Comparison of ENCODE assay signal across 34 mouse cellular contexts in the genomic region with DNA sequence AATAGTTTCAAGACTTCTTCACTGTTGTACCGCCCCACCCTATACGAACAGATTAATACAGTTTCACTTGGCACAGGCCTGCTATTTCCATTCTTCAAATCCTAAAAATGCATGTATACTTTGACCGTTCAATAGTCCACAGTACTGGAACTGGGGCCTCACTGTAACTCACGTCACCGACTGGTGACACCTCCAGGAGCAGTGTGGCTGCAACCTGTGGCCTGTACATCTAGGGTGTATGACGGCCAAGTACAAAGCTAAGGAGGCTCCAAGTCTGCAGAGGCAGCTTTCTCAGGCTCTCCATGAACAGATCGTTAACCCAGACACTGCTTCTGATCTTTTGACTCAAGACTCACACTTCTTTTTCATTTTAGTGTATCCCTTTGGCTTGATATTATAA. TPM values are rescaled to one million over a fixed set of nuclear protein-coding genes. Genes with fewer than 3 reads are reported as not detected.
A peak's percentile ranks its signal among the peaks of the same experiment; 100 is the strongest.
DNase-seq lines count a peak whose midpoint lies in the region; ATAC-seq and TF ChIP-seq lines count a peak whose summit lies in the region.
"Had no signal": no experiment of that assay in that cellular context is flagged by ENCODE, and none has a peak within 500 bp of the region (broad histone marks: within the 10 kb centered on the region; RNA-seq: fewer than 3 reads in every experiment).

No protein-coding gene starts in this region.

- no peak for ATAC-seq in liver, postnatal 0 days
- ATAC-seq in liver, embryonic 14.5 days (ENCODE audit: insufficient read depth): peak; percentile 45; the same call in 1 of the 2 replicates
- ATAC-seq in stomach, embryonic 15.5 days (ENCODE audit: insufficient read depth, low FRiP score, low read depth): 0 out of 2 replicates have a peak, but pooled peaks have one; percentile 20
- ATAC-seq: activated CD4-positive, CD25-positive, alpha-beta regulatory T cell, adult 4 months; forebrain, embryonic 16.5 days; midbrain, embryonic 13.5 days had no signal

- no peak for TF ChIP-seq CTCF in liver, postnatal 0 days (IDR thresholded peaks at IDR 0.05; ENCODE audit: low read depth)
- TF ChIP-seq CTCF in liver, embryonic 14.5 days (IDR thresholded peaks at IDR 0.05; ENCODE audit: low read depth): no peak

- no peaks in the 10 kb centered on the region for H3K27me3 ChIP-seq in liver, postnatal 0 days (ENCODE audit: insufficient read depth, low read length)
- H3K27me3 ChIP-seq in liver, embryonic 14.5 days (ENCODE audit: control insufficient read depth, insufficient read depth, low read length): no peaks in the 10 kb centered on the region
- H3K27me3 ChIP-seq in stomach, embryonic 15.5 days (replicated peaks): no peaks in the 10 kb centered on the region; the same call in 1 of the 2 replicates

- no peak overlapping the region for H3K4me3 ChIP-seq in liver, postnatal 0 days (ENCODE audit: low read depth, low read length)
- no peak overlapping the region for H3K4me3 ChIP-seq in liver, embryonic 14.5 days (ENCODE audit: insufficient read depth in 1 of 2, low read depth in 2 of 2, low read length in 2 of 2)
- no peak overlapping the region for H3K4me3 ChIP-seq in stomach, embryonic 15.5 days (replicated peaks)
- H3K4me3 ChIP-seq: erythroblast, embryonic 14.5 days; gastrocnemius, adult 2 months; limb, embryonic 15.5 days; midbrain, embryonic 13.5 days had no signal

- no peaks in the 10 kb centered on the region for H3K36me3 ChIP-seq in liver, postnatal 0 days (replicated peaks; ENCODE audit: insufficient read depth, low read length)
- no peaks in the 10 kb centered on the region for H3K36me3 ChIP-seq in liver, embryonic 14.5 days (replicated peaks; ENCODE audit: control insufficient read depth, insufficient read depth, low read depth)
- no peaks in the 10 kb centered on the region for H3K36me3 ChIP-seq in stomach, embryonic 15.5 days
- H3K36me3 ChIP-seq: limb, embryonic 15.5 days; midbrain, embryonic 13.5 days had no signal

- WGBS in liver, postnatal 0 days (ENCODE audit: insufficient replicate concordance): 58% methylated on average over 7 of the region's 7 CpGs
- 58% methylated on average over 7 of the region's 7 CpGs for WGBS in liver, embryonic 14.5 days (ENCODE audit: insufficient replicate concordance)
- WGBS in stomach, embryonic 15.5 days: 78% methylated on average over 7 of the region's 7 CpGs

- no peak overlapping the region for H3K4me2 ChIP-seq in liver, postnatal 0 days (ENCODE audit: low read depth, low read length)
- no peak overlapping the region for H3K4me2 ChIP-seq in liver, embryonic 14.5 days (ENCODE audit: low read depth)
- H3K4me2 ChIP-seq in stomach, embryonic 15.5 days: no peak overlapping the region
- H3K4me2 ChIP-seq: heart, embryonic 11.5 days; hindbrain, embryonic 14.5 days; limb, embryonic 15.5 days; midbrain, embryonic 13.5 days had no signal

- H3K27ac ChIP-seq in liver, postnatal 0 days (ENCODE audit: low read depth): no peak overlapping the region
- H3K27ac ChIP-seq in liver, embryonic 14.5 days: peak overlapping the region; percentile 44; the same call in 1 of the 2 replicates
- H3K27ac ChIP-seq in stomach, embryonic 15.5 days: peak overlapping the region; percentile 80
- H3K27ac ChIP-seq: gastrocnemius, adult 2 months; hindbrain, embryonic 14.5 days; limb, embryonic 15.5 days; macrophage; midbrain, embryonic 13.5 days had no signal

- DNase-seq in liver: peak; percentile 11
- no peak for DNase-seq in liver, postnatal 0 days
- DNase-seq in liver, embryonic 14.5 days (ENCODE audit: low read depth in 3 of 3, low spot score in 3 of 3): peak in 1 of 3 experiments; percentile 7
- DNase-seq in adrenal gland, postnatal 36 days: no peak
- no peak for DNase-seq in heart, postnatal 25 days (ENCODE audit: low spot score)
- no peak for DNase-seq in natural killer cell, adult 2 months (ENCODE audit: low spot score in 2 of 2)
- DNase-seq: adrenal gland, postnatal 10 days; cerebellum, adult 2 months; cerebellum, postnatal 14 days; gastrocnemius, adult 2 months; gastrocnemius, postnatal 36 days; heart, adult 18-20 months; kidney, adult 8-10 months; kidney, postnatal 4 days; layer of hippocampus, postnatal 36 days; left cerebral cortex, postnatal 4 days; right cerebral cortex, postnatal 25 days; spleen, adult 18-20 months; thymus, postnatal 14 days had no signal

- no peak for TF ChIP-seq EP300 in liver, postnatal 0 days (IDR thresholded peaks at IDR 0.05; ENCODE audit: low read depth)
- TF ChIP-seq EP300 in liver, embryonic 14.5 days (IDR thresholded peaks at IDR 0.05; ENCODE audit: low read depth): no peak

- H3K4me1 ChIP-seq in liver, postnatal 0 days (ENCODE audit: insufficient read depth): peaks cover 5% of the 10 kb centered on the region; the same call in 1 of the 2 replicates
- peaks cover 0 to 8% of the 10 kb centered on the region in 2 experiments; a peak in 2 of 4 replicates for H3K4me1 ChIP-seq in liver, embryonic 14.5 days (replicated peaks; ENCODE audit: control insufficient read depth in 2 of 2, insufficient read depth in 2 of 2, low read length in 1 of 2)
- H3K4me1 ChIP-seq in stomach, embryonic 15.5 days: peaks cover 5% of the 10 kb centered on the region

- intact Hi-C loops in heart, postnatal 25 days (cut with DNase I): no loop called here

- H3K9ac ChIP-seq in liver, postnatal 0 days (replicated peaks): no peak overlapping the region
- no peak overlapping the region for H3K9ac ChIP-seq in liver, embryonic 14.5 days (replicated peaks)
- H3K9ac ChIP-seq in stomach, embryonic 15.5 days: no peak overlapping the region
- H3K9ac ChIP-seq: hindbrain, embryonic 14.5 days; limb, embryonic 15.5 days; midbrain, embryonic 13.5 days had no signal

- no peaks in the 10 kb centered on the region for H3K9me3 ChIP-seq in liver, postnatal 0 days (ENCODE audit: low read length)
- no peaks in the 10 kb centered on the region for H3K9me3 ChIP-seq in liver, embryonic 14.5 days (ENCODE audit: control insufficient read depth, low read length)
- no peaks in the 10 kb centered on the region for H3K9me3 ChIP-seq in stomach, embryonic 15.5 days
- H3K9me3 ChIP-seq: limb, embryonic 15.5 days; midbrain, embryonic 13.5 days had no signal

RNA-seq across cellular contexts. Expression of a gene that starts 10.2 kb away (rescaled TPM):
- polyA plus RNA-seq in liver, postnatal 0 days (2015; fragmentation: Nextera tagmentation; extraction: Ambion mirVana): 1.1 TPM in 2 replicates
- polyA plus RNA-seq in liver, embryonic 14.5 days (2012; rRNA removed): 2.4 and 3.4 TPM in 2 replicates
- polyA plus RNA-seq in liver, embryonic 14.5 days (2014; fragmentation: Nextera tagmentation; extraction: Ambion mirVana): 1.5 and 1.7 TPM in 2 replicates
- 24.3 and 31.0 TPM in 2 replicates for polyA plus RNA-seq in stomach, embryonic 15.5 days (2015; fragmentation: Nextera tagmentation; extraction: Ambion mirVana)
- not detected for total RNA-seq in adrenal gland, postnatal 36 days (2021)
- under 1 TPM in 1 of 2 experiments, not detected in 1; 0.11 TPM for total RNA-seq in heart, postnatal 25 days (2021)
- total RNA-seq: CH12.LX; hematopoietic stem cell, adult 5-6 weeks; megakaryocyte-erythroid progenitor cell, adult 5-6 weeks had no signal
- polyA plus RNA-seq: activated CD4-positive, CD25-positive, alpha-beta regulatory T cell, adult 4 months had no signal

RNA-seq across cellular contexts. Expression of a gene that starts 26.3 kb away (rescaled TPM):
- polyA plus RNA-seq in liver, postnatal 0 days (2015; fragmentation: Nextera tagmentation; extraction: Ambion mirVana): not detected in 2 replicates
- polyA plus RNA-seq in liver, embryonic 14.5 days (2012; rRNA removed): under 0.01 and 0.01 TPM in 2 replicates
- not detected in 2 replicates for polyA plus RNA-seq in liver, embryonic 14.5 days (2014; fragmentation: Nextera tagmentation; extraction: Ambion mirVana)
- 0.06 TPM in 1 of 2 replicates, not detected in the other for polyA plus RNA-seq in stomach, embryonic 15.5 days (2015; fragmentation: Nextera tagmentation; extraction: Ambion mirVana)
- total RNA-seq in adrenal gland, postnatal 36 days (2021): not detected
- not detected for total RNA-seq in heart, postnatal 25 days (2021)
- total RNA-seq: adrenal gland, postnatal 10 days; ES-E14; gastrocnemius, adult 2 months; gastrocnemius, postnatal 36 days; hematopoietic stem cell, adult 5-6 weeks; megakaryocyte-erythroid progenitor cell, adult 5-6 weeks had no signal
- polyA plus RNA-seq: C2C12; erythroblast, embryonic 14.5 days; heart, embryonic 11.5 days; limb, embryonic 15.5 days; macrophage; urinary bladder, adult 2 months had no signal
